Mouse (Mus musculus) small intestine, adult 2 months (tissue): ENCODE data around the gene Rnf185.

Experiments
- CTCF ChIP-seq: fragments of 200-500 bp; IDR thresholded peaks from 2 replicates; pipeline ENCODE4 v1.5.1; 2012; ENCODE audit warnings: low read depth, mild to moderate bottlenecking, control low read depth, inconsistent platforms, low read length, moderate library complexity, mixed read lengths; ENCODE audit not compliant: insufficient replicate concordance, insufficient read length; ENCODE audit errors: extremely low read depth
- POLR2A ChIP-seq: fragments of 200-500 bp; IDR thresholded peaks from 2 replicates; pipeline ENCODE4 v1.6.1; 2012; ENCODE audit warnings: low read depth, mild to moderate bottlenecking, control low read depth, inconsistent platforms, low read length, moderate library complexity

- TF ChIP-seq CTCF = no peak
- TF ChIP-seq POLR2A = no peak
Observed at GRCm38 (mm10) chr11:3374741-3375140, 77.4 kb downstream of the Rnf185 start.
